Mouse (Mus musculus): ENCODE data around the gene Stpg4.

Gene Stpg4

GRCm38 (mm10) chr17:87350471-87351240 lies 76.9 kb downstream of the Stpg4 start:
- no peak for DNase-seq

- DNase-seq: no peak
Observed at GRCm38 (mm10) chr17:87349575-87349974, 78.0 kb downstream of the Stpg4 start.

GRCm38 (mm10) chr17:87349069-87349468 lies 78.5 kb downstream of the Stpg4 start:
- DNase-seq: no peak

- no peak for DNase-seq
Observed at GRCm38 (mm10) chr17:87348353-87348752, 79.2 kb downstream of the Stpg4 start.

GRCm38 (mm10) chr17:87345252-87345593 lies 82.3 kb downstream of the Stpg4 start:
- DNase-seq: peak; percentile 50

GRCm38 (mm10) chr17:87344441-87345251 lies 82.9 kb downstream of the Stpg4 start:
- DNase-seq: peak; percentile 76

GRCm38 (mm10) chr17:87343060-87343703 lies 84.4 kb downstream of the Stpg4 start:
- DNase-seq: no peak

All from thymus, postnatal 14 days (tissue).